Mouse (Mus musculus) testis, adult 2 months (tissue): ENCODE measurements around the gene Il10rb.

ENCODE experiments used
- CTCF ChIP-seq: fragments of 200-500 bp; IDR thresholded peaks from 2 replicates; pipeline ENCODE4 v1.5.1; 2012; ENCODE audit warnings: low read depth, mild to moderate bottlenecking, inconsistent platforms, low read length, moderate library complexity; ENCODE audit not compliant: control insufficient read depth, insufficient read depth, insufficient replicate concordance
- POLR2A ChIP-seq: fragments of 200-500 bp; IDR thresholded peaks from 2 replicates; pipeline ENCODE4 v1.6.1; 2012; ENCODE audit warnings: low read depth, mild to moderate bottlenecking, inconsistent platforms, low read length, moderate library complexity; ENCODE audit not compliant: control insufficient read depth

GRCm38 (mm10) chr16:91356760-91357525 is 49.0 kb upstream of the Il10rb start:
- TF ChIP-seq CTCF, result no peak
- no peak for TF ChIP-seq POLR2A
